Mouse (Mus musculus) right cerebral cortex, postnatal 25 days (tissue): ENCODE measurements around the gene Ctr9.
A peak's percentile ranks its signal among the peaks of the same experiment; 100 is the strongest.

ENCODE experiments used
- DNase-seq: peaks from one replicate; pipeline ENCODE4 v3.0.0; 2022

The Ctr9 gene

DNA sequence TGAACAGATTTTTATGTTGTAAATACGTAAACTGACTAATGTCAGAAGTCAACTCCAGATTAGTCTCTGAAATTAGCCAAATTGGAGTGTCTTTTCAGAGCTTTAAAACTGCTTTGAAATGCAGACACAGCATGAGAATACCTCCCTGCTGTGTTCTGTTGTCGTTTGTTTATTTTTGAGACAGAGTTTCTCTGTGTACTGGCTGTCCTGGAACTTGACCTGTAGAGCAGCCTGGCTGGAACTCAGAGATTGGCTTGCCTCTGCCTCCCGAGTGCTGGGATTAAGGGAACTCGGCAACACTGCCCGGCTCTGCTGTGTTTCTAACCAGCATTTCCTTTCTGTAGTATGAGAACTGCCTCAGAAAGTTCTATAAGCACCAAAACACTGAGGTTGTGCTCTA is 20.2 kb downstream of the Ctr9 start:
- no peak for DNase-seq

DNA sequence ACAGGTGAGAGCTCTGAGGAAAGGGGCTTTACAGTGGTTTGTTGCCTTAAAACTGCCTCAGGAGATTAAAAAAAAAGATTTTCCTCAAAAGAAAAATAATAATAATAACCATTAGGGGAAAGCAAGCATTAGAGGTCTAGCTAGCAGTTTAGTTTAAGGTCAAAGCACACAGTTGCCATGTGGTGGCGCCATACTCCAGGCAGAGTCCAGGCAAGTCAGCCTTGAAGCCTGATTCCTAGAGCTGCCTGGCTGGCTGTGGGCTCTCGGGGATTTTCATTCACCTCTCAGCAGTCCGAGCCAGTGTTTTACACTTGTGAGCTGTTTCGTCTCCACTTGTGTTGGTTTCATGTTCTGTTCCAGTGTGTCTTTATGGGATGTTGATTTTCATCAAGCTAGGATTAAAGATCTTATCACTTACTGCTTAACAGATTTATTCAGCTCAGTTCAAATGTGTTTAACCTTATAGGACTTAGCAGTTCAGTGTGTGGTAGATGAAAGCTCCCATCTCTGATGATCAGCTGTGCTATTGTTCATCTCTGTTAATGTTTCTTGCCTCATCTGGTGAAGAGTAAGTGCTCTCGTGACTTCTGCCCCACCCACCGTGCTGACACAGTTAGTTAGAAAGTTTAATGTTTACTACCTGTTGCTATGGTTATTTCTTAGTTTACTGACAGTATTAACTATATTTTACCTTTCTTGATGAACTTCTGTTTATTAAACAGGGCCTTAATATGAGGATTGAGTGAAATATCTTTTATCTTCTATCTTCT is 21.1 kb downstream of the Ctr9 start:
- peak; percentile 38 for DNase-seq

DNA sequence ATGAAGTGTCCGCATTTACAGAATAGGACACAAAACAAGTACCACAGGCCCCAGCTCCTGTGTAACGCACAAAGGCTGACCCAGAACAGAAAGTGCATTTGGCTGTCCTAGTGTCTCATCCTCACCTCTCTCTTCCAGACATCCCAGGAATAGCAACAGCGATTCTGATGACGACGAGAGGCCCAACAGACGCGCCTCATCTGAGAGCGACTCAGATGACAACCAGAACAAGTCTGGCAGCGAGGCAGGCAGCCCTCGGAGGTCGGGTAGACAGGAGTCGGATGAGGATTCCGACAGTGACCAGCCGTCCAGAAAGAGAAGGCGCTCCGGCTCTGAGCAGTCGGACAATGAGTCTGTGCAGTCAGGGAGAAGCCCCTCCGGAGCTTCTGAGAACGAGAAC is 26.5 kb downstream of the Ctr9 start:
- no peak for DNase-seq

DNA sequence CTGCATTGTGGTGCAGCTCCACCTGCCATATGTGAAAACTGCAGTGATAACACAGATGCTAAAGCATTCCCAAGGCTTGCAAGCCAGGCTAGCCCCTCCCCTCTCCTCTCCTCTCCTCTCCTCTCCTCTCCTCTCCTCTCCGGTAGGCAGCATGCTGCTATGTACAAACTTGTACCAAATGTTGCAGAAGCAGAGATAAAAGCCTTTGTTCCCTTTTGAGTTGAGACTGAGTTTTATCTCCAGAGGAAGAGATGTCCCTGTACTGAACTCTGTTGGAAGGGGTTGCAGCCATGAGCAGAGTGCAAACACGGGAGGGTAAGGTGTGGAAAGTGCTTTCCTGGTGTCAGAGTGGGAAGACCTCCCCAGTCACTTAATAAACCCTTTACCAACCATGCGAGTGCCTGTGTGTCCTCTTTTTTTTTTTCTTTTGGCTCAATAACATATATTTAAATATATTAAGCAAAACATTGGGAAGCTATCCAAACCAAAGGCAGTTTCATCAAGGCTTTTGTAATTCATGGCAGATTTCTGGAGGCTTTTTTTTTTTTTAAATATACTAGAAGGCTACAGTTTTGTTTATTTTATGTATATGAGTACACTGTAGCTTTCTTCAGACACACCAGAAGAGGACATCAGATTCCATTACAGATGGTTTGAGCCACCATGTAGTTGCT is 27.4 kb downstream of the Ctr9 start:
- no peak for DNase-seq

DNA sequence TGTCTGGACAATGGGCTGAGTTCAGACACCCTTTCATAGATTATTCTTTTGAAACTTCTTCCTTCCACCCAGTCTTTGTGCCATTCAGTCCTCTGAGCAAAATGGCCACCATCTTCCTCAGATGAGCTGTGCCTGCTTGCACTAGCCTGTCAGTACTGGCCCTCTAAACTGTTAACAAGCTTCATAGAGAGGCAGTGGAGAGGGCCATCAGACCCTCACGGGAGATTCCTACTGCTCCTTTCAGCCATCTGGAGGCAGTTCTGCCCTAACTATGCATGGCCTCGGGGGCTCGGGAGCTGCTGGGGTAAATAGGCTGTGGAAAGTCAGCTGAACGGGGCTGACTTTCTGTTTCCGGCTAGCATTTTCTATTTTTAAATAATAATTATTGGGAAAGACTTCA is 30.8 kb downstream of the Ctr9 start:
- DNase-seq: no peak

DNA sequence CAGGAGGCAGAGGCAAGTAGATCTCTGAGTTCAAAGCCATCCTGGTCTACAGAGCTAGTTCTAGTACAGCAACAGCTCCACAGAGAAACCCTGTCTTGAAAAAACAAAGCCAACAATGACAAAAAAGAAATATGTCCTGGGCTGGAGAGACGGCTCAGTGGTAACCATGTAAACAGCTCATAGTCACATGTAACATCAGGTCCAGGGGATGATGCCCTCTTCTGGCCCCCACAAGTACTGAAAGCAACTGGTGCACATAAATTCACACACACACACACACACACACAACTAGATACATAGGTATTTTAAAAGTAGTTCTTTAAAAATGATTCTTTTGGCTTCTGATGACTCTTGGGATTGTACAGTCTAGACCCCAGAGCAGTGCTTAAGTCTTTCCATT is 34.2 kb downstream of the Ctr9 start:
- no peak for DNase-seq

DNA sequence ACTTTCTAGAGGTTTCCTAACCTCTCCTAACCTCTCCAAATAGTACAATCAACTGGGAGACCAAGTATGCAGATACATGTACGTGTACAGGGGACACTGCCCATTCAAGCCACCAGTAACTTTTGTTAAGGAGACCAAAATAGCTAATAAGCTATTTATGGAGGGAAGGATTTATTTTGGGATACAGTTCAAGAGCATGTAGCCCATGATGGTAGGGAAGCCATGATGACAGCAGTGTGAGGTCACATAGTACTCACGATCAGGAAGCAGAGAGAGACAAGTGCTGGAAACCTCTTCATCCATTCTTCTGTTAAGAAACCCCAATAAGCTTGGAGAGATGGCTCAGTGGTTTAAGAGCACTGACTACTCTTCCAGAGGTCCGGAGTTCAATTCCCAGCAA is 39.4 kb downstream of the Ctr9 start:
- DNase-seq: no peak

DNA sequence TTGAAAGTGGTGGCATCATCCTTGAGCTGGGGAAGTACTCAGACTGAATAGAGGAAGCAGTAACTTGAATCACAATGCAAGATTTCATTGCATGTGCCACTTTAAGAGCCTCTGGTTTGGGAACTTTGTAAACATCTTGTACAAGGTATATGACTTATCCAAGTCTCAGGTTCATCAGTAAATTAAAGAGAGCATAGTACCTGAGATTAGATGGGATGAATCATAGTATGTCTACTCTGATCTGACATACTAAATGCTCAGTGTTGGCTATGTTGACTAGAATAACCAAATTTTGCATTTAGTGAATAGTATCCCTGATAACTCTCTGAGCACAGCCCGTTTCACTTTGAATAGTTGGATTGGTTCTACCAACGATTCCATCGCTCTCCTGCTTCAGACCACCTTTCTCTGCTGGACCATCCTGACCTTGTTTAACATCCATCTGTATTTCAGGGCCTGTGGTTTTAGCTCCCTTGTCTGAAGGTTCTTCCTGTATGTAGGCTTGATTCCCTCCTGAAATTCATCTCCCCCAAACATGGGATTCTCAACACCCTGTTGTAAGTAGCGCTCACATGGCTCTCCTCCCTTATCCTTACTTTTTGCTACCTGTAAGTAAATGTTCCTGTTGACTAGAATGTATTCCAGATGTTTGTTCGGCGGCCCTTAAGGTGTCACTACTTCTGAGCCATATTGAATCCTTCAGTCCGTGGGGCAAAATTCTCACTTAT is 40.9 kb downstream of the Ctr9 start:
- DNase-seq: no peak

DNA sequence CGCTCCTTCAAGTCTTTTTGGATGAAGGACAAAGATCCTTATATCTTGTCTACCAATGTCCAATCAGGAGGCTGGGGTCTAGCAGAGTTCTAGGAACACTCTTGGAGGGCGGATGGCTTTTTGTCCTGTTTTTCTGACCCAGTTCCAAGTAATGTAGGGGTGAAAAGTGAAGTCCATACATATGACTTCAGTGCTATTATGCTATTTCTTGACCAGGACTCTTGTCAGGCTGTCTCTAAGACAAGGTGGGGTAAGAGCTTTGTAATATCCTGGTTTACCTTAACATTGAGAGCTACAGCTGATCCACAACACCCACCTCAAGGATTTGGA is 41.4 kb downstream of the Ctr9 start:
- DNase-seq: no peak

DNA sequence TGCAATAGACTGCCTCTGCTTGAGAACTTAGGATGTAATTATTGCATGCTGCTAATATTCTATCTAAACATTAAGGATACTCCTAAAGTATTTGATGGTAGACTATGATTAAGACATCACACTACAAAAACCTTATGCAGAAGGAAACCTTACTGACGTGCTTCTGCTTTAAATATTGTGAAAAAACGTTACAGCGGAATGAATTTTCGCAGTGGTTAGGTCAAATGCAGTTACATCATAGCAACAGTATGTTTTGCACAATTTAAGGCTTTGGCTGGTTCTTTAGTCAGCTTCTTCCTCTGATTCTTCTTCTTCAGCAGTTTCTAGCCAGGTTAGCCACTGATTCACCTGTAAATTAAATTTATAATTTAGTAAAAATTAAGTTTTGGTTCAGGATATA is 43.7 kb downstream of the Ctr9 start:
- no peak for DNase-seq

DNA sequence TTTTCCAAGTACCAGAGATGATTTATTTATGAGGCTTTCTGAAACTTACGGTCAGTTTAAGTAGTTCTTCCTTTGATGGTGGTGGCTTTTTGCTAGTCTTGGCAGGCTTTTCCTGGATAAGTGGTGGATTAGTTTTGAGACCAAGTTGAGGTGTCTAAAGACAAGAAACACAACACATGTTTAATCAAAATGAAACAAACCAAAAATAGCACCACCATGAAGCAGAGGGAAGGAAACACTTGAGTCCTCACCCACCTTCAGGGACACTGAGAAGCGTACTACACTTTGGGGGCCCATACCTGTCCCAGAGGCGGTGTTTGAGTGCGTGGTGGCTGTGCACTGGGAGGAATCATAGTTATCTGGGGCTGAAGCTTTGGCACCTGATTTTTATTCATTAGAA is 46.5 kb downstream of the Ctr9 start:
- DNase-seq: no peak

DNA sequence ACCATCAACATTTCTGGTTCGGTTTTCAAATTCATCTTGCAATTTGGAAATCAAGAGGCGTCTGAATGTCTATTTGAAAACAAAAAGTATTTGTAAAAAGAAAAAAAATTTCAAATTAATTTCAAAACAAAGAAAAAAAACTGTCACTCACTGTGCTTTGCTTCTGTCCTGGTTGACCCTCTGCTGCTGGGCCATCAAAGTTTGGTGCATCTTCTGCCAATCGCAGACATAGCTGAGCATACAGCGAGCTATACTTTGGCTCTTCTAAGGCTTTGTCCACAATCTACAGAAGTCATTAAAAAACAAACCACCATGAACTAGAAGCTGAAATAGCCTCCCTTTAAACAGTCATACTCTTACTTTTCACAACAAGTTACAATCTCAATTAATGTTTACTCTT is 49.5 kb downstream of the Ctr9 start:
- DNase-seq: no peak

DNA sequence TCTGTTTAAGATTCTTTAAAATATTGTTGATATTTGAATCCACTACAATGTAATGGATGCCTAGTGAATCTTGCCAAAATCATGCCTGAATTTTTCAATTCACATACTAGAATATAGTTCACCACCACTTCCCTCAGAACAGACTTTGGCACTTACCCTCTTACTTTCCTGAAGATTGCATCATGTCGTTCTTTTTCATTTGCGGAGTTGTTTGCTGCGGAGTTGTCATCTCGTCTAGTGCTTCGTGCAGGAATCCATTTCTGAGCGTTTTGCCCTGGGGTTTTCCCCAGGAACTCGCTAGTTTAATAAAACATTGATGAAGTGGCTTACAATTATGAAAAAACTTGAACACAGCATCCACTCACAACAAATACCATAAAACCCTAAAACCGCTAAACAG is 51.3 kb downstream of the Ctr9 start:
- no peak for DNase-seq

DNA sequence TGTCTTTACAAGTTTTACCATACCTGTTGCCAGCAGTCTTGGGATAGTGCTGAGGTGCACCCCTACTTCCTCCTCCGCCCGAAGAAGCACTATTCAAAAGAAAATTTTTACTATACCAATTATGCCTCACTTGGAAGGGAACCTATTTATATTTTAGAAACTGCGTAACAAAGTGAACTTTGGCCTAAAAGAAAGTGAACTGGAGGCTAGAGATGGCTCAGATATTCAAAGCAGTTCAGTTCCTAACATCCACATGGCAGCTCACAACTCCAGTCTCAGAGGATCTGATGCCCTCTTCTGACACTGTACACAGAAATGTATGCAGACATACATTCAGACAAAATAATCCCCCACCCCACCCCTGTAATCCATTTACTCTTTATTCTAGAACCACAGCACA is 52.1 kb downstream of the Ctr9 start:
- no peak for DNase-seq

DNA sequence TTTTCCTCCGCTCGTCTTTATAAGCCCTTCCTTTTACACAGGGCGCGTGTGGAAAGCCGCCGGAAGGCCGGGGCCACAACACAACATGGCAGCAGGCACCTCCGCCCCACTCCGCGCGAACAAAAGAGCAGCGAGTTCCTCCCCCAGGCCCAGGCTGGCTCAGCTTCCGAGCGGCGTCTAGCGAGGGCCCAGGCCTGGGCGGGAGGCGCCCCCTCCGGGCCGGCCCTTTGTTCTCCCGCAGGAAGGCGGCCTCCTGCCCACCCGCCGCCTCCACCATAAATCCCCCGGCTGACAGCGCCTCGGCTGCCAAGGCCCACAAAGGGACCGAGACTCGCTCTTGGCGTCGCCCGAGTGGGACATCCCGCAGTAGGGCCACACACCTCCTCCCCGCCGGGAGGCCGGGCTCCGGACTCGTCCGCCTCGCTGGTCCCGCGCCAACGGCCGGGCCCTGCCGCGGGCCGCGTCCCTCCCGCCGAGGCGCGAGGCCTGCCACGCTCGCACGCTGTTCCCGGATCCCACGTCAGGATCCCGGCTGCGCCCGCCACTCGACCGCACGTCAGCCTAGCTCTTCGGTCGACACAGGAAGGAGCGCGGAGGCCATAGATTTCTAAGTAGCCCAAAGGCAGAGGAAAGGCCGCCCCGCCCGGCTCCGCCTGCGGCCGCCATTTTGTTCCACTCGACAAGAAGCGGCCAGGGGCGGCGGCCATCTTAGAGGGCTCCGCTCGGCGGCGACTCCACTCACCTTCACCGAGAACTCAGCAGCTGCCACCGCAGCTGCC is 53.5 kb downstream of the Ctr9 start:
- peak; percentile 83 for DNase-seq

DNA sequence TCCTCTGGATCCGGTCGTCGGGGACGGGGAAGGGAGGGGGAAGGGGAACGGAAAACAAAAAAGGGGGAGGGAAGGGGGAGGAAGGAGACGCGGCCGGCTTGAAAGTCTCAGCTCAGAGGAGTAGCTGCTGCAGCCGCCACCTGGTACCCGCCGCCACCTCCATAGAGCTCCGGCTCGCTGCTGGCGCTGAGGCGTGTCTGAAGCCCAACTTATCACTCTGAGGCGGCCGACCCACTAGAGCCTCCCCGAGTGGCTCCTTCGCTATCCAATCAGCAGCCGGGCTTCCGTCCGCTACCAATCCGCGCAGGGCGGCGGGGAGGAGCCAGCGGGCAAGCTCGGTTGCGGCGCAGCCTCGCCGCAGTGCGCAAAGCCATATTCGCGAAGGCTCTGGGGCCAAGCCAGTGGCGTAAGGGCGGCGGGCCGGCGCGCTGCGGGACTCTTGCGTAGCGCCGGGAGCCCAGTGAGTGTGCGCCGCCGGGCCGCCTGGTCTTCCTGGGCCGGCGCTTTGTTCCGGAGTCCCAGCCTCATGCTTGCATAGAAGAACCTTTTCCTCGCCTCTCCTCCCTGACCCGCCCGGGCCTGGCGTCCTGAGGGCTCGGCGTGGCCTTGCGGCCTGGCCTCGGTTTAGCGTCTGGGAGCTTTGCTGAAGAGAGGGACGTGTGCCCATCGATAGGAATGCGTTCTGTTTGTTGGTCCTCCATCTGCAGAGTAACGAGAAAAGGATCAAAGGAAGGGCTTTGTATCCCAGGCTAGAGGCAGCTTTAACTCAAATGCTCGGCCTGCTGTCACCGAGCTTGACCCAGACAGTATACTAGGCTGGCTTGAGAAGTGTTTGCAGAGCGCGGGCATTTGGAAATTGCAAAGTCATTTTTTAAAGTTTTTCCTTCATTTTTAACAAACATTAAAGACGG is 54.3 kb downstream of the Ctr9 start, which contains the start of gene Eif4g2:
TSS of gene Eif4g2 (minus strand) at position 209 of the 911 bp plus-strand sequence.
- DNase-seq: peak; percentile 100

DNA sequence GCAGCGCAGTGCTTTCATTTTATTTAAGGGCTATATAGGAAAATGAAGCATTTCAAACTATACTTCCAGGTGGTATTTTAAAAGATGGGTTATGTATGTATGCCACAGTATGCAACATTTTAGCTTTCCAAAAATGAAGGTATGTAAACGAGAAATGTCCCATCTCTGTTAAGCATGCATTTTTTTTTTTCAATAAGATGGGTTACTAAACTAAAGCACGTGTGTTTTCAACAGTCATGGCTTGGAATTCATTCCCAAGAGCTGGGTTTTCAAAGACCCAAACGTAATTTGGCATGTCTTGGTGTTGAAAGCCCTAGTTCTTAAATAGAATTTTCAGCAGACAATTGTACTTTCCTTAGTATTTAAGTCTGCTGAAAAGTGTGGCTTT is 55.0 kb downstream of the Ctr9 start:
- no peak for DNase-seq

DNA sequence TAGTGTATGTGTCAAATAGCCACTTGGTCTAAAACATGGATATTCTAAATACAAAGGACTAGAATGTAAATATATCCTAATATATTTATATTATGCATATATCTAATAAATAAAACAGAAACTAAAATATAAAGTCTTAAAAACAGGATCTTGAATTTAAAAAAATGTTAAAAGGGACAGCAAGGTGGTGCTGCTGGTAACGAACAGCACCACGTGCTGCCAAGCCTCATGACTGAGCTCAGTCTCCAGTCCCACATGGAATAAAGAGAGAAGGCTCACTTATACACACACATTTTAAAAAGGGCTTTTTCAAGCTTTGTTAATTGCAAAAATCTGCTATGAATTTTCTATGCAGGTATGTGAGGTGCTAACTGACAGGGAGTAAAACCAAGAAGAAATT is 55.7 kb downstream of the Ctr9 start:
- no peak for DNase-seq

DNA sequence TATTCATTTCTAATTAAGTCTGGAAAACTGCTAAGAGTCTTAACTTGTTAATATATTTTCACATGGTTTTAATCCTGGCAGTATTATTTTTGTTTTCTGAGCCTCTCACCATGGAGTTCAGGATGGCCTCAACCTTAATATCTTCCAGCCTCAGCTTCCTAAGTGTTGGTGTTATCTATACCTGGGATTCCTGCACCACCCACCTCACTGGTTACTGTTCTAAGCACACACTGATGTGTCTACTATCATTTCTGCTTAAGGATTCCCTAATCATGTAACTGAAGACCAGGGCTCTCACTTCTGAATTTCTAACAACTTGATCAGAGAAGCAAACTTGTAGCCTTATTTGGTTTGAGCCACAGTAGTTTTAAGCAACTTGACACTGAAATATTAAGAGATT is 56.4 kb downstream of the Ctr9 start:
- no peak for DNase-seq

DNA sequence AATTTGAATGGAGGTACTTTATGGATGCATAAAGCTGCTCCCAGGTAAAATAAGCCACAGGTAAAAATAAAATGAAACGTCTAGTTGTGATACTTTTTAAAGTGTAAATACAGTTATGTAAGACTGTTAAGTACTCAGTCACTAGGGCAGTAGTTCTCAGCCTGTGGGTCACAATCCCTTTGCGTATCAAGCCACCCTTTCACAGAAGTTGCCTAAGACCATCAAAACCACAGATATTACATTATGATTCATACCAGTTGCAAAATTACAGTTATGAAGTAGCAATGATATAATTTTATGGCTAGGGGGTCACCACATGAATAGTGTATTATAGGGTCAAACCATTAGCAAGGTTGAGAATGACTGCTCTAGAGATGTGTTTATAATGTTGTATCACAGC is 66.4 kb downstream of the Ctr9 start:
- DNase-seq: no peak

DNA sequence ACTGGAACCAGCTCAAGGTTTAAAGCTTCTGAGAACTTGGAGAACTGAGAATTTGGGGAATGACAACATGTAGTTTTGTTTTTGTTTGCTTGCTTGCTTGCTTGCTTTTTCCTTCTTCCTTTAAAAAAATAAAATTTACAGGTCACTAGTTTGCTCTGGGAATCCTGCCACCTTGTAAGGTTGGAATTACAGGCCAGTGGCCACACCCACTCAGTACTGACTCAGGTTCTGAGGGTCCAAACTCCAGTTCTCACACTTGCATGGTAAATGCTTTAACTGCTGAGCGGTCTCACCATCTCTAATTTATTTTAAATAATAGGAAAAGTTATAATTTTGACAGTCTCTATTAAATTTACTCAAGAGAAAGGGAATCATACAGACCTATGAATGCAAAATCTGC is 69.4 kb downstream of the Ctr9 start:
- no peak for DNase-seq
